ENCODE assay signal across 7 mouse cellular contexts in the genomic region with DNA sequence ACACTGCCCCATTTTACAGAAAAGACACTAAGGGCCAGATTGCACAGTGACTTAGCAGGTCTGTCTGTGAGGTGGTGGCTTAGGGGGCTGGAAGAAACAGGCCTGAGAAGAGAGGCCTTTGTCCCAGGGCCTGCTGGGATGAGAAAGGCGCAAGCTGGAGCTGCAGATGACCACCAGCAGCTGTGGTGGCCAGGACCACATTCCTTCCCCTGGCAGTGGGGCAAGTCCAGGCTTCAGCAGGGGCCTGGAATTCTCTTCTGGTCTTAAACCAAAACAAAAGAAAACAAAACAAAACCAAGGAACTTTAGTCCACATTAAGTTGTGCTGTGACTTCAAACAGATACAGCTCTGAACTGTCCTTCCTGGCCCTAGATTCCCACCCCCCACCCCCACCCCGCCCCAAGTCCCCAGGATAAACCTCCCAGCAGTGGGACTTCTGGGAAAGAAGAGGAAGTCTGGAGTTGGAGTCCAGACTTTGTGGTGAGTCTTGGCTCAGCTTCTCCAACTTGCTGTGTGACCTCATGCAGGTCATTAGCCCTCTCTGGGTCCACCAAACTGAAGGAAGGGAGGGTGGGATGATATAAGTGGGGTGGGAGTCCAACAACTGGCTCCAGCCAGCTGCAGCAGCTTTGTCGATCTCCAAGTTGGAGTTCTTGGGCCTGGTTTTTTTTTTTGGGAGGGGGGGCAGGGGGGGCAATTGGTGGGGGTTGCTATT. TPM values are rescaled to one million over a fixed set of nuclear protein-coding genes. Genes with fewer than 3 reads are reported as not detected.
DNase-seq lines count a peak whose midpoint lies in the region; ATAC-seq and TF ChIP-seq lines count a peak whose summit lies in the region.

No protein-coding gene starts in this region.

- intact Hi-C loops in heart, postnatal 10 days (cut with DNase I): no loop called here

- H3K9me3 ChIP-seq in ES-E14 (ENCODE audit: control insufficient read depth, insufficient read depth, low read depth, low read length): no peaks in the 10 kb centered on the region
- no peaks in the 10 kb centered on the region for H3K9me3 ChIP-seq in embryonic facial prominence, embryonic 11.5 days (replicated peaks; ENCODE audit: control insufficient read depth, low read length)
- no peaks in the 10 kb centered on the region for H3K9me3 ChIP-seq in liver, embryonic 16.5 days (replicated peaks; ENCODE audit: control insufficient read depth, low read length)

- 37% methylated on average over 3 of the region's 3 CpGs for WGBS in embryonic facial prominence, embryonic 11.5 days
- WGBS in liver, embryonic 16.5 days (ENCODE audit: insufficient replicate concordance): 57% methylated on average over 3 of the region's 3 CpGs

- peak overlapping the region; percentile 82; the same call in 1 of the 2 replicates for H3K9ac ChIP-seq in ES-E14 (ENCODE audit: insufficient read depth, low read depth, low read length, poor library complexity, severe bottlenecking)
- peak overlapping the region; percentile 34 for H3K9ac ChIP-seq in embryonic facial prominence, embryonic 11.5 days (replicated peaks; ENCODE audit: low read length)
- H3K9ac ChIP-seq in liver, embryonic 16.5 days (ENCODE audit: low read depth, low read length): no peak overlapping the region

- peaks cover 12 to 38% of the 10 kb centered on the region in 2 experiments for H3K4me1 ChIP-seq in ES-E14 (ENCODE audit: control insufficient read depth in 2 of 2, insufficient read depth in 2 of 2, low read length in 2 of 2, poor library complexity in 1 of 2)
- peaks cover 12% of the 10 kb centered on the region for H3K4me1 ChIP-seq in embryonic facial prominence, embryonic 11.5 days (ENCODE audit: control insufficient read depth, insufficient read depth, low read length)
- peaks cover under 1% of the 10 kb centered on the region; the same call in 1 of the 2 replicates for H3K4me1 ChIP-seq in liver, embryonic 16.5 days (ENCODE audit: control insufficient read depth, low read depth, low read length)

- peak overlapping the region; percentile 23 to 70; a peak in 3 of 4 replicates for H3K4me3 ChIP-seq in ES-E14 (ENCODE audit: insufficient read depth in 1 of 2, low read depth in 1 of 2, low read length in 2 of 2, poor library complexity in 1 of 2, severe bottlenecking in 1 of 2)
- H3K4me3 ChIP-seq in embryonic facial prominence, embryonic 11.5 days (ENCODE audit: low read depth, low read length): no peak overlapping the region
- H3K4me3 ChIP-seq in liver, embryonic 16.5 days (ENCODE audit: low read depth, low read length): no peak overlapping the region

- in situ Hi-C loops in ES-E14 (cut with MboI; ENCODE audit: low sequenced_read_pairs in 2 of 2, unreplicated experiment in 2 of 2): no loop called here

- no peak overlapping the region for H3K4me2 ChIP-seq in embryonic facial prominence, embryonic 11.5 days (ENCODE audit: low read depth, low read length)
- no peak overlapping the region for H3K4me2 ChIP-seq in liver, embryonic 16.5 days (ENCODE audit: low read depth, low read length)

- no peaks in the 10 kb centered on the region for H3K36me3 ChIP-seq in ES-E14 (ENCODE audit: control insufficient read depth, insufficient read depth, low read length, poor library complexity, severe bottlenecking)
- H3K36me3 ChIP-seq in embryonic facial prominence, embryonic 11.5 days (replicated peaks; ENCODE audit: control insufficient read depth, insufficient read depth, low read depth, low read length): no peaks in the 10 kb centered on the region
- no peaks in the 10 kb centered on the region for H3K36me3 ChIP-seq in liver, embryonic 16.5 days (ENCODE audit: control insufficient read depth, insufficient read depth)

- ATAC-seq in embryonic facial prominence, embryonic 11.5 days (replicated peaks; ENCODE audit: insufficient number of reproducible peaks, low FRiP score, low TSS enrichment, low read depth): no peak
- ATAC-seq in liver, embryonic 16.5 days (ENCODE audit: low read depth): no peak

- H3K27me3 ChIP-seq in embryonic facial prominence, embryonic 11.5 days (ENCODE audit: control insufficient read depth, insufficient read depth, low read length): no peaks in the 10 kb centered on the region
- H3K27me3 ChIP-seq in liver, embryonic 16.5 days (ENCODE audit: control insufficient read depth, insufficient read depth, low read depth, low read length): no peaks in the 10 kb centered on the region

- no peak for DNase-seq in ES-E14 (ENCODE audit: low read depth, low spot score)
- DNase-seq in embryonic facial prominence, embryonic 11.5 days (ENCODE audit: low spot score): no peak
- peak; percentile 68 to 76 for DNase-seq in heart, postnatal 10 days
- no peak for DNase-seq in thymus, adult 18-20 months
- DNase-seq in cerebellum, postnatal 4 days (ENCODE audit: low spot score in 2 of 2): no peak
- no peak for DNase-seq in right cerebral cortex, adult 2 months (ENCODE audit: low spot score in 2 of 2)

- peak overlapping the region; percentile 100 for H3K27ac ChIP-seq in ES-E14 (ENCODE audit: insufficient read depth, low read depth, low read length, poor library complexity, severe bottlenecking)
- H3K27ac ChIP-seq in embryonic facial prominence, embryonic 11.5 days (replicated peaks; ENCODE audit: low read depth, low read length): peak overlapping the region; percentile 85
- H3K27ac ChIP-seq in liver, embryonic 16.5 days (ENCODE audit: low read length): peak overlapping the region; percentile 45; the same call in 1 of the 2 replicates

TF ChIP-seq in ES-E14, 5 proteins besides CTCF, POLR2A, EP300 and RAD21:
- TF ChIP-seq MAFK (IDR thresholded peaks at IDR 0.05; ENCODE audit: insufficient read depth, low read depth, low read length) (no peak), ZC3H11A (IDR thresholded peaks at IDR 0.05; ENCODE audit: borderline replicate concordance, low read depth, low read length) (no peak), ZNF384 (IDR thresholded peaks at IDR 0.05; ENCODE audit: low read depth, low read length) (no peak)
TF ChIP-seq in ES-E14: peak in this region for 0.

RNA-seq across cellular contexts. Expression of a gene that starts 13.4 kb away (rescaled TPM):
- total RNA-seq in ES-E14 (2012; rRNA removed): 31.8 and 32.3 TPM in 2 replicates
- polyA plus RNA-seq in embryonic facial prominence, embryonic 11.5 days (2014; fragmentation: Nextera tagmentation; extraction: Ambion mirVana): 66.9 and 75.9 TPM in 2 replicates
- 100 to 1,000 TPM; 134 to 164 TPM for total RNA-seq in heart, postnatal 10 days (2021)
- 41.4 and 42.7 TPM in 2 replicates for polyA plus RNA-seq in liver, embryonic 16.5 days (2015; fragmentation: Nextera tagmentation; extraction: Ambion mirVana)

Comparison
In these comparisons a context has a peak if more than half of its experiments do, and no peak if none do; other contexts are left out.
1. DNase-seq: peak in heart, postnatal 10 days (2 of 2); none in ES-E14 (single experiment), embryonic facial prominence, embryonic 11.5 days (single experiment), thymus, adult 18-20 months (0 of 2), cerebellum, postnatal 4 days (0 of 2) and right cerebral cortex, adult 2 months (0 of 2).
2. H3K27ac ChIP-seq: peak in every context shown above with its lines; median percentile 100 in ES-E14; 85 in embryonic facial prominence, embryonic 11.5 days; 45 in liver, embryonic 16.5 days.
3. H3K4me3 ChIP-seq: peak in ES-E14 (2 of 2); none in embryonic facial prominence, embryonic 11.5 days (single experiment) and liver, embryonic 16.5 days (single experiment).